Mouse (Mus musculus) adrenal gland, adult 8-10 months (tissue): Measurements from ENCODE around the gene Olfr676. TPM values are rescaled to one million over a fixed set of nuclear protein-coding genes. Genes with fewer than 3 reads are reported as not detected.
"Not testable (repeated sequence)": the region's sequence is repeated elsewhere in the genome, so short reads cannot be mapped to it uniquely, and the experiment has no call there.

Source experiments
- DNase-seq: peaks from one replicate; pipeline ENCODE4 v3.0.0; 2022
- total RNA-seq, 4 experiments: library from RNA; stranded (reverse); gene quantifications; 2 replicates each; pipeline ENCODE4 v1.2.4; 2022

Olfr676 gene
- total RNA-seq, result not detected

DNA sequence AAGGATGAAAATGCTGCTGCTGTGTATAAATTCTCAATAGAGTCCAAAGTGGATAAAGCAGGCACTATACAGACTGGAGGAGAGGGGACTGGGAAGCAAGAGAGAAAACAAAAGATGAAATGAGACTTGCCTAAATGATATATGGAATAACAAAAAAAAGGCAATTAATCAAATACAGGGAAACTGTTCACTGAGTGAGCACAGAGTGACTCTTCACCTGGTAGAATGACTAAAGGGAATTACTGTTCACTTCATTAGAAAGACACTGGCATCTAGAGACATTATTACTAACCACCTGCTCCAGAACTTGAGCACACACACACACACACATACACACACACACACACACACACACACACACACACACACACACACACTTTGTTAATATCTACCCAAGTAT is at the start of gene Olfr676:
TSS of gene Olfr676 (plus strand) at position 301 of the 400 bp plus-strand sequence.
- no peak for DNase-seq

DNA sequence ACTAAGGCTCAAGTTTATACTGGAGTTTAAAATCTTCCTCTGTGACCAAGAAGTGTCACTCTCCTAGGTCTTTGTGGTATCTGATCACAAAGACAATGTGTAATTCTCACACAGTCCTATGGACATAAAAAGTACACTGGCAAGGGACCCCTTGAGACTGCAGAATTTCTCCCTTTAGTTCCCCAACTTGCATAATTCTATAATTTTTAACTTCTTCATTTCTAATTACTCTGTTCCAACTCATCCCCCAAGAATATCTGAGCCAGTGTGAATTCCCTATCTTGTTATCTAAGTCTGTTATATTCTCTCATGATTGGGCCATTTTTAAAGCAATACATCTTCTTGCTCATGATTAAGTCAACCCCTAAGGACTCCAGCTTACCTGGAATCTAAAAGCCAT is 30.6 kb upstream of the Olfr676 start, which contains the start of gene Olfr672:
TSS of gene Olfr672 (minus strand) at position 101 of the 400 bp plus-strand sequence.
- DNase-seq, result no peak

DNA sequence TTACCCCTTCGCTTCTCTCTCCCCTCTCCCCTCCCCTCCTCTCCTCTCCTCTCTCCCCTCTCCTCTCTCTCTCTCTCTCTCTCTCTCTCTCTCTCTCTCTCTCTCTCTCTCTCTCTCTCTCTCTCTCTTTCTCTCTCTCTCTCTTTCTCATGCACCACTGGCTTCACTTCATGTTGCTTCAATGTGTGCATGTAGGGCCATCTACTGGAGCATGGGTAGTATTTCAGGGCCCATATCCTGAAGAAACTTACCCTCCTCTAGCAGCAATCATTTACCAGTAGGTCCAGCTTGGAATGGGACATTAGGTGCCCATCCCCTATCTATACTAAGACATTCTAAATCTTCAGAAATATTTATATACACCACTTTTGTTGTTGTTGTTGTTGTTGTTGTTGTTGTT is 10.0 kb upstream of the Olfr676 start:
- no peak for DNase-seq

DNA sequence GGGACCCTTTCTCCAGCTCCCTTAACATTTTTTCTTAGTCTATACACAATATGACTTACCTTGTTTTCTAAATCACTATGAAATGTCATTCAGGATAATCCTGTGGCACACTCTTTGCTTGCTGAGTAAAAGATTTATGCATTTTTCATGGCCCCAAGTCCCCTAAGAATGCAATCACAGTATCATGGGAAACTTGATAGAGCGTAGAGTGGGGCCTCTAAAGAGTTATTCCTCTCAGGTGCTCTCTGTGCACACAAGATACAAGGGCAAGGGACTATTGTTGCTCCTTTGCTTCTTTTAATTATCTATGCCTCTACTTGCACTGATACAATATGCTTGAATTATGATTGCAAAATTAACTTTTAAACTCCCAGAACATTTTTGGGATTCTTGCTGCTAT is 4.1 kb upstream of the Olfr676 start, which contains the start of gene Olfr675:
TSS of gene Olfr675 (minus strand) at position 101 of the 400 bp plus-strand sequence.
- DNase-seq, result no peak

DNA sequence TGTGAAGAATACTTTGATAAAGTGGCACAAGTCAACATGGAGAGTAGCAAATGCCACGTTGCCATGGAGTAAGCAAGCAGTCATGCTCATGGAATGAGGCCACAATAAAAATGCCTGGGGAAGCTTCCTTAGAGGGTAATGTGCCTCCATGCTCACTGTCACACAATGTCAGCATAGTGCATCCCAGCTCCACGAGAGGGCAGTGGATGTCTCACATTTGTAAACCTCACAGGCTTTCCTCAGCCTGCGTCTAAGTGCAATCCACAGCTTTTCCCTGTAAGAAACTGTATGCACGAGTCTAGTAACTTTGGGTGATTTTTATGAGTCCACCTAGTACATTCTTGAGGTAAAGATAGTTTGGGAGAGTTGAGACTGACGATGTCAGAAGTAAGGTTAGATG is 1.3 kb downstream of the Olfr676 start:
- DNase-seq, result not testable (repeated sequence)

DNA sequence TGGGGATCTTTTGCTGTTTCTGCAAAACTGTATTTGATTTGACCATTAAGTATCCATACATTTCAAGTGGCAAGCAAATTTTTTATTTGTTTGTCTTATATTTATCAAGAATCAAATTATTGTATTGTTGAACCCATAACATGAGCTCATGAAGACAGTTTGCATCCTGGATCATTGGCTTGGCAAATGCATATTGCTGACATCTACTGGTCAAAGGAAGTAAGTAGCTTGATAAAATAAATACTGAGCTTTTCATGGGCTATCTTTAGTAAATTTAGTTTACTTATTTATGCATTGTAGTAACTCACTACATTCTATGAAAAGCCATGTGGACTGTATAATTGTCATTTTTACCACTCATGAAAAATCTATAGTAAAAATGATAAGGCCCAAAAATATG is 26.5 kb downstream of the Olfr676 start:
- no peak for DNase-seq

DNA sequence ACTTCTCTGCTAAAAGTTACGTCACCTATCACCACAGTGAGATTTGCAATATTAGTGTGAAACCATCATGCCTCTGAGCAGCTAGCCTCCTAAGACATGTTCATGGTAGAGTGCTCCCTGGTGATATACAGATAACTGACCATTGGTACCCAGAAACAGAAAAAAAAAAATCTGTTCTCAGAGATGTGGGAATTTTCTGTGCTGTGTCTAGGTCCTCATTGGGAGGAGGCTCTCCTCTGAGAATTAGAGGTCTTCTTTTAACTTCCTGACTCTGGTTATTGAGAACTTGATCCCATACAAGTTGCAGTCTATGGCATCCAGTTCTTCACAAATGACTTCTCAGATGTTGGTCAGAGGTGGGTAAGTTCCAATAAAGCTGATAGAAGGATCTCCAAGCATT is 31.7 kb downstream of the Olfr676 start, which contains the start of gene Olfr678:
TSS of gene Olfr678 (plus strand) at position 301 of the 400 bp plus-strand sequence.
- no peak for DNase-seq

DNA sequence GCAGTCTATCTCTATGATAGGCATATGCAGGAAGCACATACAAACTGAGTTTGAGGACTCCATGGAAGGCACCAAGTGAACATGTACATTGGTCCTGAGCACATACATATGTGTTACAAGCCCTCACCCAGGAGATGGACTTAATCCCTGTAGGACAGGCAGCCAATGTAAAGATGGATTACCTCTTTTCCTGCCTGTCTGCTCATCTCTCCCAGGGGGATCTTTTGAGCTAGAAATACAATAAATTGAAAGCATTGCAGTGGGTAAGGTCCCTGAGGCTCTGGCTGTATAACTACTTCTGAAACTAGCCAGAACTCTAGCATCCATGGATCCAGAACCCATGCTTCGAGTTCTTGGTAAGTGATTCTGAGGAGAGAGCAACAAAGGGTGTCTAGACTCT is 48.4 kb downstream of the Olfr676 start, which contains the start of gene Olfr679:
TSS of gene Olfr679 (plus strand) at position 301 of the 400 bp plus-strand sequence.
- DNase-seq, result no peak

Other genes with a start within 250 kb of the Olfr676 start
- not detected for gene Usp17lb, start 190.1 kb upstream of the Olfr676 start, total RNA-seq
- gene Usp17la, start 175.7 kb upstream of the Olfr676 start, total RNA-seq, result not detected
- gene Olfr665, start 154.7 kb upstream of the Olfr676 start, total RNA-seq, result not detected
- gene Olfr666, start 136.7 kb upstream of the Olfr676 start, total RNA-seq, result not detected
- gene Olfr667, start 111.2 kb upstream of the Olfr676 start, total RNA-seq, result not detected
- not detected for gene Olfr668, start 104.6 kb upstream of the Olfr676 start, total RNA-seq
- gene Olfr669, start 98.5 kb upstream of the Olfr676 start, total RNA-seq, result not detected
- not detected for gene Olfr670, start 70.1 kb upstream of the Olfr676 start, total RNA-seq
- not detected for gene Olfr671, start 53.6 kb upstream of the Olfr676 start, total RNA-seq
- gene Olfr672, start 30.7 kb upstream of the Olfr676 start, total RNA-seq, result not detected
- gene Olfr675, start 4.2 kb upstream of the Olfr676 start, total RNA-seq, result not detected
- not detected for gene Olfr677, start 18.7 kb downstream of the Olfr676 start, total RNA-seq
- not detected for gene Olfr678, start 31.8 kb downstream of the Olfr676 start, total RNA-seq
- gene Olfr679, start 48.5 kb downstream of the Olfr676 start, total RNA-seq, result not detected
- not detected for gene Olfr680-ps1, start 60.1 kb downstream of the Olfr676 start, total RNA-seq
- gene Olfr681, start 84.1 kb downstream of the Olfr676 start, total RNA-seq, result not detected
- not detected for gene Olfr683, start 114.3 kb downstream of the Olfr676 start, total RNA-seq
- gene Olfr684, start 131.0 kb downstream of the Olfr676 start, total RNA-seq, result not detected
- gene Olfr685, start 153.3 kb downstream of the Olfr676 start, total RNA-seq, result not detected
- gene Olfr686, start 174.8 kb downstream of the Olfr676 start, total RNA-seq, result not detected